Mouse (Mus musculus): ENCODE measurements around the gene Plekhg2. TPM values are rescaled to one million over a fixed set of nuclear protein-coding genes. Genes with fewer than 3 reads are reported as not detected.

The Plekhg2 gene
- 4.8 and 6.3 TPM in 2 replicates for polyA plus RNA-seq (2015; fragmentation: Nextera tagmentation; extraction: Ambion mirVana)

DNA sequence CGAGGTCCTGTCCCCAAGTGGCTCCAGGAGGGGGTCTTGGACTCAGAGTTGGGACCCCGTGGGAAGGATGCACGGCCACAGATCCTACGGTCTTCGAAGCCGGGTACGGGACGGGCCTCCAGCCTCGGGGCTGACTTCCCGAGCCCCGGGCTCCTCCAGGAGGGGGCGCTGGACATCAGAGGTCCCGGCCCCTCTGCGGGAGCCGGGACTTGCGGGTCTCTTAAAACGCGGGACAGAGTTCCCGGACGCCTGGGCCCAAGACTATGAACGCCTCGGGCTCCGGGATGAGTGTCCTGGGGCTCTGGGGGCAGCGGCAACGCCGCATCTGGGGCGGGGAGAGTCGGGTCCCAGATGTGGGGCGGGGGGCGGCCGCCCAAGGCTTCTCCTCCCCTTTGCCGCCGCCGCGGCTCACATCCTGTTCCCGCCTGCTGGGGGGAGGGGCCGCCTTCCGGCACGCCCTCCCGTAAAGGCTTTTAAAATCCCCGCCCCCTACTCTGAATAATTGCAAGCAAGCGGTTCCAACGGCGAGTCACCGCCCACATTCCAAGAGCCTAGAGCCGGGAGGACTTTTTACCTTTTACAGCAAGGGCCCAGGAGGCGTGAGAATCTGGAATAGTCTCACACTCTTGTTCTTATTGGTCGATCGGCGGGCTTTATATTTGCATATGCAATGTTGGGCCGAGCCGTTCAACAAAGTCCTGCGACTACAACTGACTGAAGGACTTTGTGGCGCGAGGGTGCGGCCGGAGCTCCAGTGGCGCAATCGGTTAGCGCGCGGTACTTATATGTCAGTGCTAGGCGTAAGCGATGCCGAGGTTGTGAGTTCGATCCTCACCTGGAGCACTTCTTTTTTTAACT lies at the start of gene Plekhg2:
TSS of gene Plekhg2 (minus strand) at position 349 of the 858 bp plus-strand sequence.
- Histone ChIP-seq H3K4me1 (ENCODE audit: control insufficient read depth, low read depth, low read length) (peaks cover 53% of the 10 kb centered on the region), H3K4me2 (ENCODE audit: low read depth, low read length) (peak within 1 kb of the TSS; percentile 98), H3K27me3 (ENCODE audit: control insufficient read depth, insufficient read depth, low read depth, low read length) (peaks cover 7% of the 10 kb centered on the region), H3K9ac (ENCODE audit: low read depth, low read length) (peak within 1 kb of the TSS; percentile 72), H3K27ac (ENCODE audit: low read length) (peak within 1 kb of the TSS; percentile 86), H3K4me3 (ENCODE audit: low read depth, low read length) (peak within 1 kb of the TSS; percentile 71), H3K36me3 (ENCODE audit: control insufficient read depth, insufficient read depth) (peaks cover 2% of the 10 kb centered on the region; the same call in 1 of the 2 replicates), H3K9me3 (replicated peaks; ENCODE audit: control insufficient read depth, low read length) (no peaks in the 10 kb centered on the region)
- peak; percentile 85 for ATAC-seq (ENCODE audit: low read depth)
- under 1% methylated on average over 65 of the region's 66 CpGs for WGBS (ENCODE audit: insufficient replicate concordance)

DNA sequence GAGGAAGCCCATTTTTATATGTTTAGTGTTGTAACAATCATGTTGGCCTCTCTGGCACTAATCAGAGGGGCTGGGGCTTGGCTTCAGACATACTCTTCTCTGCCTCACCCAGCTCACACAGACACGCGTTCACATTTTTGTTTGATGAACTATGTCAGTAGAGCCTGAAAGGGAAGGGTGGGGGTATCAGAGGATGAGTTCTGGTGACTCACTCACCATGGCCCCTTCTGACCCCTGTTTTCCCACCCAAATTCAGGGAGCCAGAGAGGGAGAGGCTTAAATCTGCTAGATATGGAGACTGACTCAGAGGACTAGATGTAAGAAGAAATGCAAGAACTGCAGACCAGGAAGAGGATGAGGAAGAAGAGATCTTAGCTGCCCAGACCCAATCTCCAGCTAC lies 47.0 kb upstream of the Plekhg2 start:
- no peak for ATAC-seq (ENCODE audit: low read depth)
- H3K9me3 ChIP-seq (replicated peaks; ENCODE audit: control insufficient read depth, low read length): no peaks in the 10 kb centered on the region
- peaks cover 51% of the 10 kb centered on the region for H3K36me3 ChIP-seq (ENCODE audit: control insufficient read depth, insufficient read depth)
- no peak overlapping the region for H3K27ac ChIP-seq (ENCODE audit: low read length)
- no peaks in the 10 kb centered on the region for H3K4me1 ChIP-seq (ENCODE audit: control insufficient read depth, low read depth, low read length)
- H3K27me3 ChIP-seq (ENCODE audit: control insufficient read depth, insufficient read depth, low read depth, low read length): no peaks in the 10 kb centered on the region
- H3K9ac ChIP-seq (ENCODE audit: low read depth, low read length): no peak overlapping the region
- WGBS (ENCODE audit: insufficient replicate concordance): 93% methylated on average over 2 of the region's 2 CpGs
- no peak overlapping the region for H3K4me3 ChIP-seq (ENCODE audit: low read depth, low read length)
- no peak overlapping the region for H3K4me2 ChIP-seq (ENCODE audit: low read depth, low read length)

DNA sequence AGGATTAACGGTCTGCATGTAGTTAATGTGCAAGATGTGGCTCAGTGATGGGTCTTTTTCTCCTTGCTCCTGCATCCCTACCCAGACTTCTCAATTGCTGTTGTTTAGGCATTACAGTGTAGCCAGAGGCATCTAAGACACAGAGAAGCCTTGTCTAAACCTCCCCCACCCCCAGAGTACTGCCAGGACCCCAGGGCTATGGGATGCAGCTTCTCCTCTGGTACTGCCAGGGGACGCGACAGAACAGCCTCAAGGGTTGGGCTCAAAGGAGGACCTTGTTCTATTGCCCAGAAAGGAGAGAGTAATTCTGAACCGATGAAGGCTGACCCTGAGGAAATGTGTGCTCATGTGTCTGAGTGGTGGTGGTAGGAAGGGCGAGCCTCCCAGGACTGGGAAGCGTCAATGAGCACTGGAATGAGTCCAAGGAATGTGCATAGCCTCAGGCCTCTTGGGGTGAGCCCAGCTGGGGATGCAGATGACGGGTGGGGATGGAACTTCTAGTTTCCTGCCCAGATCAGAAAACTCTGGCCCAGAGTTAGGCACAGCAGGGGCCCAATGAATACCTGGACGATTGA lies 45.8 kb upstream of the Plekhg2 start:
- Histone ChIP-seq H3K4me1 (ENCODE audit: control insufficient read depth, low read depth, low read length) (no peaks in the 10 kb centered on the region), H3K4me3 (ENCODE audit: low read depth, low read length) (no peak overlapping the region), H3K36me3 (ENCODE audit: control insufficient read depth, insufficient read depth) (peaks cover 57% of the 10 kb centered on the region), H3K4me2 (ENCODE audit: low read depth, low read length) (no peak overlapping the region), H3K9ac (ENCODE audit: low read depth, low read length) (no peak overlapping the region), H3K9me3 (replicated peaks; ENCODE audit: control insufficient read depth, low read length) (no peaks in the 10 kb centered on the region), H3K27me3 (ENCODE audit: control insufficient read depth, insufficient read depth, low read depth, low read length) (no peaks in the 10 kb centered on the region), H3K27ac (ENCODE audit: low read length) (no peak overlapping the region)
- WGBS (ENCODE audit: insufficient replicate concordance): 91% methylated on average over 8 of the region's 8 CpGs
- ATAC-seq (ENCODE audit: low read depth): no peak

DNA sequence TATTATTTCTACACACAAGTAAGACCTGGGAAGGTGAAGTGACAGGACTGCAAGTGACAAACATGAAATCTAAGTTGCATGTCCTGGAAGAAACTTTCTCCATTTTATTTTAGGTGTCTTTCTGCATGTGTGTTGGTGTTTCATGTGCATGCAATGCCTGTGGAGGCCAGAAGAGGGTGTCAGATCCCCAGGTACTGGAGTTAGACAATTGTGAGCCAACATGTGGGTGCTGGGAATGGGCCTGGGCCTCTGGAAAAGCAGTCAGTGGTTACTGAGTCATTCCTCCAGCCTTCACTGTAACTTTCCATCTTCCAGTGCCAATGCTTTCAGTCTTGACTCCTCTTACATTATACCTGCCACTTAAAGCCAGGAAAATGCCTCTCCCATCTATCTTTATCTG lies 45.0 kb upstream of the Plekhg2 start:
- ATAC-seq (ENCODE audit: low read depth): no peak
- H3K9ac ChIP-seq (ENCODE audit: low read depth, low read length): no peak overlapping the region
- H3K4me3 ChIP-seq (ENCODE audit: low read depth, low read length): no peak overlapping the region
- H3K9me3 ChIP-seq (replicated peaks; ENCODE audit: control insufficient read depth, low read length): no peaks in the 10 kb centered on the region
- H3K4me2 ChIP-seq (ENCODE audit: low read depth, low read length): no peak overlapping the region
- H3K27me3 ChIP-seq (ENCODE audit: control insufficient read depth, insufficient read depth, low read depth, low read length): no peaks in the 10 kb centered on the region
- peaks cover 54% of the 10 kb centered on the region for H3K36me3 ChIP-seq (ENCODE audit: control insufficient read depth, insufficient read depth)
- H3K4me1 ChIP-seq (ENCODE audit: control insufficient read depth, low read depth, low read length): no peaks in the 10 kb centered on the region
- H3K27ac ChIP-seq (ENCODE audit: low read length): no peak overlapping the region

DNA sequence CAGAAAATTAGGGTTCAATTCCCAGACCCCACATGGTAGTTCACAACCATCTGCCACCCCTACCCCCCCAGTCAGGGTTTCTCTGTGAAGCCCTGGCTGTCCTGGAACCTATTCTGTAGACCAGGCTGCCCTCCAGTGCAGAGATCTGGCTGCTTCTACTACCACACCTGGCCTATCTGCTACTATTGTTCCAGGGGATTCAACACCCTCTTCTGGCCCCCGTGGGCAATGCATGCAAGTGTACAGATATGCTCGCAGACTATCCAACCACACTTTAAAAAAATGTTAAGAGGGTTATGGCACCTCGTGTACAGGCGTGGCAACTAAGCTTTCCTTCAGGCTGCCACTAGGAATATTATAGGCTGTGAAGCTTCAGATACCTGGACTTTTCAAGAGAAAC lies 40.4 kb upstream of the Plekhg2 start:
- Histone ChIP-seq H3K9me3 (replicated peaks; ENCODE audit: control insufficient read depth, low read length) (no peaks in the 10 kb centered on the region), H3K4me3 (ENCODE audit: low read depth, low read length) (no peak overlapping the region), H3K4me1 (ENCODE audit: control insufficient read depth, low read depth, low read length) (peaks cover 2% of the 10 kb centered on the region; the same call in 1 of the 2 replicates), H3K36me3 (ENCODE audit: control insufficient read depth, insufficient read depth) (peaks cover 30% of the 10 kb centered on the region), H3K9ac (ENCODE audit: low read depth, low read length) (no peak overlapping the region), H3K27ac (ENCODE audit: low read length) (no peak overlapping the region), H3K27me3 (ENCODE audit: control insufficient read depth, insufficient read depth, low read depth, low read length) (no peaks in the 10 kb centered on the region), H3K4me2 (ENCODE audit: low read depth, low read length) (no peak overlapping the region)
- ATAC-seq (ENCODE audit: low read depth): no peak
- 60% methylated on average over 4 of the region's 4 CpGs for WGBS (ENCODE audit: insufficient replicate concordance)

DNA sequence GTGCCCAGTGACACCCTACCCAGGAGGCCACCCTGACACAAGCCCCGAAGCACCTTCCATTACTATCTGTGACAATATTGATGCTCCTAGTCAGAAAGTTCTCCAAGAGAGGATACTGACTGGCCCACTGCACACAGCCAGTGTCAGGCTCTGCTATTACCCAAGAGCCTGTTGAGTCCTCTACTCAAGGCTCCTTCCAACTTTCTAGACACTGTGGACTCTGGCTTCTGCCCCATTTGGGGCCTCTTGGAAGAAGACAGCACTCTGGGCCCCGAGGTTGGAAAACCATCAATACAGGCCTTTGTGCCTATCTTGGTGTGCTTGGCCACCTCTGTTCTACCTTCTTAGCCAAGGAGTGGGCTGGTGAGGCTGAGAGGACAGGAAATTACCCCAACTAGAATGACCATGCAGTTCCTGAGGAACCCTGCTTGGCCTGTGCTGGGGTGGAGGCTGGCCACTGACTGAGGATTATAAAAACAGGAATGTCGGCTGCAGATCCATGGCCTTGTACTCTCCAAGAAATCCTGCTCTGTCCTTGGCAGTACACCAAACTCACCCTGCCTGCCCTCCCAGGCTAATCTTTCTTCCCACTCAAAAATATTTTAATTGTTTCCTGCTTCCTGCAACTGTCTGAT lies 38.6 kb upstream of the Plekhg2 start:
- H3K4me1 ChIP-seq (ENCODE audit: control insufficient read depth, low read depth, low read length): peaks cover 2% of the 10 kb centered on the region; the same call in 1 of the 2 replicates
- 77% methylated on average over 3 of the region's 3 CpGs for WGBS (ENCODE audit: insufficient replicate concordance)
- H3K27me3 ChIP-seq (ENCODE audit: control insufficient read depth, insufficient read depth, low read depth, low read length): no peaks in the 10 kb centered on the region
- H3K9me3 ChIP-seq (replicated peaks; ENCODE audit: control insufficient read depth, low read length): no peaks in the 10 kb centered on the region
- 0 out of 2 replicates have a peak, but pooled peaks have one; percentile 24 for ATAC-seq (ENCODE audit: low read depth)
- H3K4me2 ChIP-seq (ENCODE audit: low read depth, low read length): no peak overlapping the region
- peaks cover 36% of the 10 kb centered on the region for H3K36me3 ChIP-seq (ENCODE audit: control insufficient read depth, insufficient read depth)
- no peak overlapping the region for H3K9ac ChIP-seq (ENCODE audit: low read depth, low read length)
- no peak overlapping the region for H3K27ac ChIP-seq (ENCODE audit: low read length)
- H3K4me3 ChIP-seq (ENCODE audit: low read depth, low read length): no peak overlapping the region

DNA sequence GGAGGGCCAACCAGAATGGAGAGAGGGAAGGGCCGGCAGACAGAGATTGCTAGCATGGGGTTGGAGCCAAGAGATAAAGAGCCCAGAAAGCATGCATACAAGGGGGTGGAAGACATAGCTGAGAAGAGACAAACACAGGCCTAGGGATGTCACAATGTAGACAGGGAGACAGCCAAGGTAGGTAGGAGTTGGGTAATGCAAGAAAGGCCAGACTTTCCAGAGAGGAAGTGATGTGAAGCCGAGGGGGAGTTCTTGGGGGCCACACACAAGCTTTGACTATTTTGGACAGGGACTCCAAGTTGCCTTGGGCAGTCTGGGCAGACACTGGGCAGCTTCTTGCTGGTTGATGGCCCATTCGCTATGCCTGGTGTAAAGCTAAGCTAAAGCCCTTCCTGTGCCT lies 29.5 kb upstream of the Plekhg2 start:
- Histone ChIP-seq H3K9me3 (replicated peaks; ENCODE audit: control insufficient read depth, low read length) (no peaks in the 10 kb centered on the region), H3K9ac (ENCODE audit: low read depth, low read length) (no peak overlapping the region), H3K4me2 (ENCODE audit: low read depth, low read length) (no peak overlapping the region), H3K4me3 (ENCODE audit: low read depth, low read length) (no peak overlapping the region), H3K36me3 (ENCODE audit: control insufficient read depth, insufficient read depth) (peaks cover 52% of the 10 kb centered on the region), H3K27me3 (ENCODE audit: control insufficient read depth, insufficient read depth, low read depth, low read length) (no peaks in the 10 kb centered on the region), H3K27ac (ENCODE audit: low read length) (no peak overlapping the region; the same call in 1 of the 2 replicates), H3K4me1 (ENCODE audit: control insufficient read depth, low read depth, low read length) (no peaks in the 10 kb centered on the region; the same call in 1 of the 2 replicates)
- ATAC-seq (ENCODE audit: low read depth): no peak
- 58% methylated on average over 3 of the region's 3 CpGs for WGBS (ENCODE audit: insufficient replicate concordance)

DNA sequence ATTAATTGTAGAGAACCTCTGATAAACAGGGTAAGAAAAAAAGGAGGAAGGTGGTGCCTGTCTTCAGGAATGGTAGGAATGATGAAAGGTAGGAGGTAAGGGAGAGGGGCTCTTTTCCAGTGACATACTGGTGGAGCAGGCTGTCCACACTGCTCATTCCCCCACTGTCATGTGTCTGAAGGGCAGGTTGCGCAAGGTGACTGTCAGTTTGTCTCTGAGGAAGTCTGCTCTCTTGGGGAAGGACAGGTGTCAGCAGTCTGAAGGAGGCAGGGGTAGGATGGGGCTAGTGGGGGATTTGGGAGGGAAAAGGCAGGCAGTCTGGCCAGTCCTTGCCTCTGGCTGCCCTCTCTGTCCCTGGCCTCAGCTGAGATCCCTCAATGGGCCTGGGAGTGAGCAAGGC lies 28.6 kb upstream of the Plekhg2 start:
- no peaks in the 10 kb centered on the region for H3K27me3 ChIP-seq (ENCODE audit: control insufficient read depth, insufficient read depth, low read depth, low read length)
- 0 out of 2 replicates have a peak, but pooled peaks have one; percentile 38 for ATAC-seq (ENCODE audit: low read depth)
- H3K4me2 ChIP-seq (ENCODE audit: low read depth, low read length): no peak overlapping the region
- H3K36me3 ChIP-seq (ENCODE audit: control insufficient read depth, insufficient read depth): peaks cover 51% of the 10 kb centered on the region
- H3K9ac ChIP-seq (ENCODE audit: low read depth, low read length): no peak overlapping the region
- no peaks in the 10 kb centered on the region; the same call in 1 of the 2 replicates for H3K4me1 ChIP-seq (ENCODE audit: control insufficient read depth, low read depth, low read length)
- no peaks in the 10 kb centered on the region for H3K9me3 ChIP-seq (replicated peaks; ENCODE audit: control insufficient read depth, low read length)
- 95% methylated on average over 1 of the region's 1 CpGs for WGBS (ENCODE audit: insufficient replicate concordance)
- no peak overlapping the region for H3K4me3 ChIP-seq (ENCODE audit: low read depth, low read length)
- H3K27ac ChIP-seq (ENCODE audit: low read length): peak overlapping the region; percentile 19; the same call in 1 of the 2 replicates

All from liver, embryonic 16.5 days (tissue).